Mouse (Mus musculus): ENCODE data around the gene Il5.

Il5 gene

GRCm38 (mm10) chr11:53720715-53721114 lies at the start of gene Il5:
TSS of gene Il5 (plus strand) at chr11:53720794.
- in situ Hi-C loops (cut with MboI, MseI): no loop called here

- in situ Hi-C loops (cut with MboI, MseI): no loop called here
These were observed 49.2 kb upstream of the Il5 start for GRCm38 (mm10) chr11:53671414-53671813.

- in situ Hi-C loops (cut with MboI, MseI): no loop called here
These were observed 40.5 kb upstream of the Il5 start for GRCm38 (mm10) chr11:53680141-53680540.

GRCm38 (mm10) chr11:53681686-53682085 lies 38.9 kb upstream of the Il5 start:
- in situ Hi-C loops (cut with MboI, MseI): no loop called here

- in situ Hi-C loops (cut with MboI, MseI): no loop called here
These were observed 38.4 kb upstream of the Il5 start for GRCm38 (mm10) chr11:53682170-53682569.

- in situ Hi-C loops (cut with MboI, MseI): no loop called here
These were observed 37.5 kb upstream of the Il5 start for GRCm38 (mm10) chr11:53682994-53683530.

GRCm38 (mm10) chr11:53691979-53692378 lies 28.6 kb upstream of the Il5 start:
- in situ Hi-C loops (cut with MboI, MseI): no loop called here

- in situ Hi-C loops (cut with MboI, MseI): no loop called here
These were observed 22.1 kb upstream of the Il5 start for GRCm38 (mm10) chr11:53698521-53698920.

- in situ Hi-C loops (cut with MboI, MseI): no loop called here
These were observed 21.2 kb upstream of the Il5 start for GRCm38 (mm10) chr11:53699351-53699750.

- in situ Hi-C loops (cut with MboI, MseI): no loop called here
These were observed 14.2 kb upstream of the Il5 start for GRCm38 (mm10) chr11:53706236-53706933.

- in situ Hi-C loops (cut with MboI, MseI): no loop called here
These were observed 13.5 kb upstream of the Il5 start, which contains the start of gene Rad50 for GRCm38 (mm10) chr11:53706934-53707717. TSS of gene Rad50 (minus strand) at chr11:53707319.

- in situ Hi-C loops (cut with MboI, MseI): no loop called here
These were observed 12.9 kb upstream of the Il5 start for GRCm38 (mm10) chr11:53707718-53708009.

- in situ Hi-C loops (cut with MboI, MseI): no loop called here
These were observed 893 bp upstream of the Il5 start for GRCm38 (mm10) chr11:53719701-53720100.

GRCm38 (mm10) chr11:53731457-53731856 lies 10.9 kb downstream of the Il5 start:
- in situ Hi-C loops (cut with MboI, MseI): loop anchor here (10.0 kb wide), 1 partner anchor 147 kb away; no protein-coding TSS in a partner anchor

GRCm38 (mm10) chr11:53732244-53732643 lies 11.7 kb downstream of the Il5 start:
- in situ Hi-C loops (cut with MboI, MseI): loop anchor here (10.0 kb wide), 1 partner anchor 147 kb away; no protein-coding TSS in a partner anchor

- in situ Hi-C loops (cut with MboI, MseI): loop anchor here (10.0 kb wide), 1 partner anchor 149 kb away; no protein-coding TSS in a partner anchor
These were observed 13.2 kb downstream of the Il5 start for GRCm38 (mm10) chr11:53733824-53734223.

GRCm38 (mm10) chr11:53734431-53734830 lies 13.8 kb downstream of the Il5 start:
- in situ Hi-C loops (cut with MboI, MseI): loop anchor here (10.0 kb wide), 1 partner anchor 150 kb away; no protein-coding TSS in a partner anchor

- in situ Hi-C loops (cut with MboI, MseI): loop anchor here (5.0 to 10.0 kb wide), 2 partner anchors 150 to 268 kb away; no protein-coding TSS in a partner anchor
These were observed 14.5 kb downstream of the Il5 start for GRCm38 (mm10) chr11:53734970-53735681.

- in situ Hi-C loops (cut with MboI, MseI): loop anchor here (5.0 to 10.0 kb wide), 2 partner anchors 151 to 268 kb away; no protein-coding TSS in a partner anchor
These were observed 15.2 kb downstream of the Il5 start for GRCm38 (mm10) chr11:53735682-53736245.

GRCm38 (mm10) chr11:53736771-53737572 lies 16.4 kb downstream of the Il5 start:
- in situ Hi-C loops (cut with MboI, MseI): loop anchor here (5.0 to 10.0 kb wide), 2 partner anchors 152 to 270 kb away; no protein-coding TSS in a partner anchor
